Mouse (Mus musculus): Measurements from ENCODE around the gene Rgcc. TPM values are rescaled to one million over a fixed set of nuclear protein-coding genes. Genes with fewer than 3 reads are reported as not detected.

Gene Rgcc
- polyA plus RNA-seq, 1 experiment from 2014 or later, result 65.4 TPM

DNA sequence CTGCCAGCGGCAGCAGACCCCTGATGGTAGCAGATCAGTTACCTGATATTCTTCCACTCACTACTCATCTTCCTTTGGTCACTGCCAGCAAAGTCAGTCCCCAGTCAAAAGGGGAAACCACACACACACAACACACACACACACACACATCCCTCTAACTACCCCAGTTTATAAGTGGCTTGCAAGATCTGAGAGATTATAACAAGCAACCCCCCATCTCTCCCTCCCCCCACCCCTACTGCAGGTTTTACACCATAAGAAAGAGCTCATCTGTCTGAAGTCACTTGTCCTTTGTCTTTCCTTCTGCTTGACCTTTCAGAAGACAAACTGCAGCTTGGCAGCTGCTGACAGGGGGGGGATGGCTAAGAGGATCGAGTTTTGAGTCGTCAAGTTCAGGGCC lies 26.0 kb downstream of the Rgcc start:
- Histone ChIP-seq H3K4me3 (no peak overlapping the region), H3K27ac (no peak overlapping the region), H3K9ac (no peak overlapping the region), H3K27me3 (no peaks in the 10 kb centered on the region), H3K4me1 (0 out of 2 replicates have a peak, but pooled peaks cover 5% of the 10 kb centered on the region), H3K4me2 (no peak overlapping the region), H3K9me3 (no peaks in the 10 kb centered on the region), H3K36me3 (no peaks in the 10 kb centered on the region)
- 48% methylated on average over 3 of the region's 3 CpGs for WGBS
- no peak for ATAC-seq (ENCODE audit: insufficient number of reproducible peaks, low FRiP score, low TSS enrichment, low read depth)

DNA sequence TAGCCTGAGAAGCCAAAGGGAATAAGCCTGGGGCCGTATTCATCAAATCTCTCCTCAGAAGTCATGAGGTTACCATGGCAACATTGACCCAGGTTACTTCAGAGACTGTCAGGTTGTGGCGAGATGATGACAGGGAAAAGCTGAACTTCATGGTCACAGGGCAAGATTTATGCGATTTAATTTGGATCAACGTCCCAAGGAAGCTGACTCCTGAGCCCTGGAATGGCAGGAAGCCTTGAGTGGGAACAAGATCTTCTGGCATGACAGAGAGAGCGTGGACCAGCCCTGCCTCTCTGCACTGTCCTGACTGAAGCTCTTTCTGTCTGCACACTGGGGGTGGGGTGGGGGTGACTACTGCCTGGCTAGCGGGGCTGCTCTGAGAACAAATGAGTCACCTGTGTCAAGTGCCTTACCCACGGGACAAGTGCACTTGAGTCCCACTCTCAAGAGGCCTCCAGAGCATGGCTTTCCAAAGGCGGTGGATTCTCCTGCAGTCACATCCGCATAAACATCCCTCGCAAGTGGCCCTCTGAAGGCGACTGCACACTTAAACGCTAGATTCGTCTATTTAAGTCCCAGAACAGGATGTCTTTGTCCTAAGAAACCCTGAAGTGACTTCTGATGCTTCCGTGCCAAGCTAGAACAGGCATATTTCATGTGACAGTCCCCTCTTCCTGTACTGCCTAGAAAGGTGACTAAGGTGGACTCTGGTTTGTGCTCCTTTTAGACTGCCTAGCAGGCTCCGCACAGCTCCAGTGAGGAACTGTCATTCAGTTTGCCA lies 27.6 kb downstream of the Rgcc start:
- Histone ChIP-seq H3K4me1 (no peaks in the 10 kb centered on the region), H3K9ac (no peak overlapping the region), H3K9me3 (no peaks in the 10 kb centered on the region), H3K36me3 (no peaks in the 10 kb centered on the region), H3K27ac (no peak overlapping the region), H3K4me3 (no peak overlapping the region), H3K4me2 (no peak overlapping the region), H3K27me3 (no peaks in the 10 kb centered on the region)
- WGBS, result 65% methylated on average over 15 of the region's 15 CpGs
- no peak for ATAC-seq (ENCODE audit: insufficient number of reproducible peaks, low FRiP score, low TSS enrichment, low read depth)

DNA sequence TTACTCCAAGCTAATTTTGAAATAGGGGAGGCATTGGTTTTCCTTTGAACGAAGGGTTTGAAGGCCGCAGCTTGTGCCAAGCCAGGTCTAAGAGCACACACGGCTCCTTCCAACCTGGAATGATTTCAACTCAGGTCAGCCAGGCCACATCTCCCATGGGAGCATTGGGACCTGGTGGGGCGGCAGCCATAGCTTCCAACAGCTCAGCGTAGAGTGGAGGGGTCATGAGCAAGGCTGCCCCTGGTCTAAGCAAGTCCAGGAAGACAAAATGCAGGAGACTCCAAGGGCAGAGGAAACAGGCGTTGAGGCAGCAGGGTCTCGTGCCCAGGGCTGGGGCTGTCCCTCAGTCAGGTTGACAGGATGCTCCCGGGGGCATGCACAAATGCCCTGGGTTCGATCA lies 28.5 kb downstream of the Rgcc start:
- WGBS, result 72% methylated on average over 9 of the region's 9 CpGs
- Histone ChIP-seq H3K4me3 (no peak overlapping the region), H3K27me3 (no peaks in the 10 kb centered on the region), H3K27ac (no peak overlapping the region), H3K9me3 (no peaks in the 10 kb centered on the region), H3K9ac (no peak overlapping the region), H3K4me1 (no peaks in the 10 kb centered on the region), H3K36me3 (no peaks in the 10 kb centered on the region), H3K4me2 (no peak overlapping the region)
- no peak for ATAC-seq (ENCODE audit: insufficient number of reproducible peaks, low FRiP score, low TSS enrichment, low read depth)

DNA sequence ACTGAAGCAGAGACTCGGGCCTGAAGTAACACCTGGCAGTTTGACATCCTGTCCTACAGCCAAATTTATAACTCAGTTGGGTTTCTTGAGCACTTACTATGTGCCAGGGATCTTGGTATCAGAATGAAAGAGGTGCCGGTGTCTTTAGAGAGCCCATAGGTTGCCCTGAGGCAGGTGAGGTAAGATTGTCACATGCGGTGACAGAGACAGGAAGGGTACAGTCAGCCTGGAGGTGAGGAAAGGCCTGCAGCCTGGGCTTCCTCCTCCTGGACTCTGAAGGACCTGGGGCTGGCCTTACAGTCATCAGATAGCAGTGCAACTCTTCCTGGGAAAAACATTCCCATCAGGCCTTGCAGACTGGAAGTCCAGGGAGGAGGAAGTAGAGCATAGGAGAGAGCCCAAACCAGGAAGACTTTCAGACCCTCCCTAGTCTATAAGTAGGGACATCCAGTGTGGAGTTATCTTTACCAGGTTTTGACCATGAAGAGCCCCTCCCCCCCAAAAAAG lies 29.2 kb downstream of the Rgcc start:
- Histone ChIP-seq H3K9me3 (no peaks in the 10 kb centered on the region), H3K4me2 (no peak overlapping the region), H3K4me3 (no peak overlapping the region), H3K9ac (no peak overlapping the region), H3K4me1 (no peaks in the 10 kb centered on the region), H3K27me3 (no peaks in the 10 kb centered on the region), H3K36me3 (no peaks in the 10 kb centered on the region), H3K27ac (no peak overlapping the region)
- no peak for ATAC-seq (ENCODE audit: insufficient number of reproducible peaks, low FRiP score, low TSS enrichment, low read depth)
- 88% methylated on average over 3 of the region's 3 CpGs for WGBS

DNA sequence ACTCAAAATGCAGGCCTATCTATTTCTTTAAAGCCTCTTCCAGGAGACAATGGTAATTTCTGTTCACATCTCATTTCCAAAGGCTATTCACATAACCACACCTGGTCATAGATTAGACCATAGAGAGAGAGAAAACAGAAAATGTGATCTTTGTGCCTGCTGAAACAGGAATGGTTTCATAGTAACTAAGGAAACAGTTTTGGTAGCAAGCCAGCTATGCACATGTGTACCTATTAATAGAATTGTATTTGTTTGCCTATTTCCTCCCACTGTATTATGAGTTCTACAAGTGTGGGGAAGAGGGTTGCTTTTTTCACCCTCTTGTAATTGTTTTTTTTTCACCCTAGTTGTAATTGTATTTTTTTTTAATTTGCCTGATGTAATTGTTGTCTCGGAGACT lies 31.9 kb downstream of the Rgcc start:
- no peak for ATAC-seq (ENCODE audit: insufficient number of reproducible peaks, low FRiP score, low TSS enrichment, low read depth)

DNA sequence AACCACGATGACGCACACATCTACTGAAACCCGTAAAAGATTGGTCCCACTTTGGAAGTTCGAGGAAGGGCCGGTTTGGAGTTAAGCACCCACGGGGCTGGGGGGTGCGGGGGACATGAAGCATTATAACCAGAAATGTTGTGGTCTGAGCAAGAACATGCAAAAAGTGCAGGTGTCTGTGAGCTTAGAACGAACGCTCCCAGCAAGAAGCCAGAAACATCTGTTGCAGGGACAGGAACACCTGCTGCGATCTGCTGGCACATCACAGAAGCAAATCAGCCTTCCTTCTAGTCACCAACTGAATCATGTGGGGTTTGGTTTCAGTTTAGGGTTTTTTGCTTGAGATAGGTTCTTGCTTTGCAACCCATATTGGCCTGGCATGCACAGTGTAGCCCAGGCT lies 33.6 kb downstream of the Rgcc start:
- no peak for ATAC-seq (ENCODE audit: insufficient number of reproducible peaks, low FRiP score, low TSS enrichment, low read depth)
- H3K4me1 ChIP-seq, result no peaks in the 10 kb centered on the region; the same call in 1 of the 2 replicates
- no peaks in the 10 kb centered on the region for H3K36me3 ChIP-seq
- no peak overlapping the region for H3K4me3 ChIP-seq
- H3K9ac ChIP-seq, result no peak overlapping the region
- H3K4me2 ChIP-seq, result no peak overlapping the region
- no peak overlapping the region for H3K27ac ChIP-seq
- no peaks in the 10 kb centered on the region for H3K9me3 ChIP-seq
- H3K27me3 ChIP-seq, result no peaks in the 10 kb centered on the region
- WGBS, result 72% methylated on average over 10 of the region's 10 CpGs

More for the DNA sequence above, 31.9 kb downstream of the Rgcc start:
- no peak overlapping the region; the same call in 1 of the 2 replicates for H3K27ac ChIP-seq
- WGBS, result 60% methylated on average over 1 of the region's 1 CpGs
- no peaks in the 10 kb centered on the region for H3K9me3 ChIP-seq
- no peaks in the 10 kb centered on the region for H3K4me1 ChIP-seq
- no peak overlapping the region for H3K9ac ChIP-seq
- no peaks in the 10 kb centered on the region for H3K27me3 ChIP-seq
- H3K4me3 ChIP-seq, result no peak overlapping the region
- no peaks in the 10 kb centered on the region for H3K36me3 ChIP-seq
- no peak overlapping the region for H3K4me2 ChIP-seq

DNA sequence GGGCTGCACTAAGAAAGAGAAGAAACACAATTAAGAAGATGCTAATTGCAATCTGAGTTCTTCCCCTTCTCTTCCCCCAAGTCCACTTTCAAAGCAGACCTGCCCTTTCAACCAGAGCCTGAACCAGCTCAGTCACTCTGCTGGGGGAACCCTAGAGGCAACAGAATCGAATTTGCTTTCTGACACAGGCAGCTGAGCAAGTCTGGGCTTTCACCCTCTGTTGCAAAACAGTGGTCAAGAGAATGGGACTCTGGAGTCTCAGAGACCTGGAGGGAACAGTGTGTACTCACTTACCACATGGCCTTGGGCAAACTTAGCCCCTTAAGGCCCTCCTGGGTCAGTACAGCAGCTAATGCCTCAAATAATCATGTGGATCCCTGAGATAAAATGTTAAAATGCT lies 34.1 kb downstream of the Rgcc start:
- ATAC-seq (ENCODE audit: insufficient number of reproducible peaks, low FRiP score, low TSS enrichment, low read depth), result no peak
- H3K9me3 ChIP-seq, result no peaks in the 10 kb centered on the region
- 64% methylated on average over 1 of the region's 1 CpGs for WGBS
- H3K4me1 ChIP-seq, result no peaks in the 10 kb centered on the region; the same call in 1 of the 2 replicates
- no peak overlapping the region for H3K27ac ChIP-seq
- no peaks in the 10 kb centered on the region for H3K27me3 ChIP-seq
- no peak overlapping the region for H3K9ac ChIP-seq
- H3K36me3 ChIP-seq, result no peaks in the 10 kb centered on the region
- H3K4me2 ChIP-seq, result no peak overlapping the region
- no peak overlapping the region for H3K4me3 ChIP-seq

DNA sequence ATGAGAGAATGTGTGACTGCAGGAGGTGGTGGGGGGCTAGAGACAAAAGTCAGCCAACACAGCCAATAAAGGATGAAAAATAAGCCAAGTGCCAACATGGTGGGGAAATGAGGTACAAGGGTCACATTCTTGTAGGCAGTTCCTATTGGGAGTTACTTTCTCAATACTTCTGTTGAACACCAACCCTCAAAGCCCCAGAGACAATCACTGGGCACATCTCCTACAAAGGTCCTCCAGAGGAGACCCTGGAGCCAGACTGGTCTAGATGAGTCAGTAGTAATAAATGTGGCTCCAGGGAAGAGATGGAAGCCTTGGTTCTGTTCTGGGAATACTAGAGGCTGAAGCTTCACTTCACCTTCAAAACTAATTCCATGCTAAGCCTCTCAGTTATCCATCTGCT lies 35.0 kb downstream of the Rgcc start:
- ATAC-seq (ENCODE audit: insufficient number of reproducible peaks, low FRiP score, low TSS enrichment, low read depth), result no peak
- Histone ChIP-seq H3K9me3 (no peaks in the 10 kb centered on the region), H3K4me2 (no peak overlapping the region), H3K9ac (no peak overlapping the region), H3K36me3 (no peaks in the 10 kb centered on the region), H3K27ac (no peak overlapping the region), H3K4me1 (no peaks in the 10 kb centered on the region; the same call in 1 of the 2 replicates), H3K27me3 (no peaks in the 10 kb centered on the region), H3K4me3 (no peak overlapping the region)

DNA sequence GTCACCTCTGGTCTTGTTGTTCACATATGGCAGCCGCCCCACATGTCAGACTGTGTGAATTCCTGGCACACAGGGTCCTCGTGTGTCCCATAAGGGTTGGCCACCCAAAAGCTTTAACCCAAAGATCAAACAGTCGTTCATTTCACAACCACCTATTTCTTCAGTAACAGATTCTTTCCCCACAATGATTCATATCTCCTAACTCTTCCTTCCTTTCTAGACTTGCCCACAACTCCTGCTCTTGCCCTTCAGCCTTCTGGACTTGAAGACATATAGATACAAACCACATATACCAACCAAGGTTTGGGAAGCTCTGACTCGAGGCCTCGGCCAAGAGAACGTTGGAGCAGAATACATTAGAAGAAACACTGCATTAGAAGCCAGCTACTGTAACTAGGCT lies 35.7 kb downstream of the Rgcc start:
- Histone ChIP-seq H3K27me3 (no peaks in the 10 kb centered on the region), H3K4me3 (no peak overlapping the region), H3K9ac (no peak overlapping the region), H3K4me1 (no peaks in the 10 kb centered on the region; the same call in 1 of the 2 replicates), H3K36me3 (no peaks in the 10 kb centered on the region), H3K4me2 (no peak overlapping the region), H3K27ac (no peak overlapping the region), H3K9me3 (no peaks in the 10 kb centered on the region)
- no peak for ATAC-seq (ENCODE audit: insufficient number of reproducible peaks, low FRiP score, low TSS enrichment, low read depth)
- WGBS, result 85% methylated on average over 6 of the region's 6 CpGs

DNA sequence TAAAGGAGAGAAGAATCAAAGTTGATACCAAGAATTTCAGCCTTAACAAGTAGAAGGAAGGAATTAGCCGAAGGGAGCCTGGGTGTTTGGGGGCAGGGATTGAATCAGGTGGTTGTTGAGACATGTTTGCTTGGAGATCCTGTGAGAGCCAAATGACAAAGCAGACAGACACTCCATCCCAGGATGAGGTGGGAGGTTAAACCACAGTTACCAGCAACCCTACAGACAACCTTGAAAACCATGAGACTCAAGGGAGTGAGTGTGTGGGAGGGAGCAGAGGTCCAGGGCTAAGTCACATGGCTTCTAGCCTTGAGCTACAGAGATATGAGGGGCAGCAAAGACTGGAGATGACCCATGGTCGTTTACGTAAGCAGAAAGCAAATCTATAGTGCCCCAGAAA lies 38.1 kb downstream of the Rgcc start:
- no peak overlapping the region for H3K27ac ChIP-seq
- ATAC-seq (ENCODE audit: insufficient number of reproducible peaks, low FRiP score, low TSS enrichment, low read depth), result no peak
- no peaks in the 10 kb centered on the region; the same call in 1 of the 2 replicates for H3K4me1 ChIP-seq
- H3K9ac ChIP-seq, result no peak overlapping the region
- WGBS, result 75% methylated on average over 3 of the region's 3 CpGs
- no peak overlapping the region for H3K4me2 ChIP-seq
- no peaks in the 10 kb centered on the region for H3K27me3 ChIP-seq
- H3K9me3 ChIP-seq, result no peaks in the 10 kb centered on the region
- H3K36me3 ChIP-seq, result no peaks in the 10 kb centered on the region
- no peak overlapping the region for H3K4me3 ChIP-seq

DNA sequence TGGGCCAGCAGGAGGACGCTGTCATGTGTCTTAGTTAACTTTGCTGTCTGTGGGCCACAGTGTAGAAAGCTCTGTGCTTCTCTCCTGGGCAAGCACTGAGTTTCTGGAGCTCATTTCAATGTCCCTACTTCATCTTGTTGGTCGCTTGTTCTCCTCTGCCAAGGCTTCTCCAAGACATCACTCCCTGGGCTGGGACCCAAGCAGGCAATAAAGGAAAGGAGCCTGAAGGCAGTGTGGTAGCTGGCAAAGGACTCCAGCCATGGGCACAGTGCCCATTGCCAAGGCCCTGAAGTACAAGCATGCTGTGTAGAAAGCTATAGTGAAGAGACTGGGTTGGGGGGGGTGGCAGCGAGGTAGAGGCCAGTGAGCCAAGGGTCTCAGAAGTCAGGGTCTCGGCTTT lies 38.8 kb downstream of the Rgcc start:
- Histone ChIP-seq H3K27ac (no peak overlapping the region), H3K4me2 (no peak overlapping the region), H3K9me3 (no peaks in the 10 kb centered on the region), H3K4me1 (no peaks in the 10 kb centered on the region; the same call in 1 of the 2 replicates), H3K9ac (no peak overlapping the region), H3K27me3 (no peaks in the 10 kb centered on the region), H3K4me3 (no peak overlapping the region), H3K36me3 (no peaks in the 10 kb centered on the region)
- ATAC-seq (ENCODE audit: insufficient number of reproducible peaks, low FRiP score, low TSS enrichment, low read depth), result no peak
- 83% methylated on average over 4 of the region's 4 CpGs for WGBS

DNA sequence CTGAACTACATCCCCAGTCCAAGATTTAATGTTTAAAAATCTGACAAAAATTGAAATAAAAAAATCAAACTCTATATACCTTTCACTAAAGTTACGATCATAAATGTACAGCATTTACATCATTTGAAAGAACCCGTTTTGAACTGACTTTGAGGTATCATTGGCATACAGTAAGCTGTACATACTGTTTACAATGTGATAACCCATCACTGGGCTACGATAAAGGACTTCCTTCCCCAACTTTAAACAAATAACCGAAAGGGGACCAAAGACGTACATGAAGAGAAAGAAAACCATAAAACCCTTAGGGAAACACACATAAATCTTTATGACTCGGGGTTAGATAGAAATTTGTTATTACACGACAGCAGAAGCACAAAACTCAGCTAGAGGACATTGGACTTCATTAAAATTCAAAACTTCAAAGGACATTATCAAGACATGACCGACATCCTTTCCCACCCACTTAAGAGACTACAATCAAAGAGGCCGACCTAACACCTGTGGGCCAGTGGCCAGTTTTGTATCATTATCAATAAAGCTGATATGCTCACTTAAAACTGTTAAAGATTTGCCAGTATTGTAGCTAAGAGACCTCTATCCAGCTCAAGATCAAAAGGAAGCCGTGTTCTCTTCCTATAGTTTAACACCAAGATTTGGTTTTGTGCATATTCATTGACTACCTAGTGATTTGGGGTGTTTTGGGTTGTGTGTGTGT lies 42.2 kb downstream of the Rgcc start:
- Histone ChIP-seq H3K36me3 (no peaks in the 10 kb centered on the region), H3K4me1 (no peaks in the 10 kb centered on the region; the same call in 1 of the 2 replicates), H3K27me3 (no peaks in the 10 kb centered on the region), H3K4me3 (no peak overlapping the region), H3K27ac (no peak overlapping the region), H3K9me3 (no peaks in the 10 kb centered on the region), H3K9ac (no peak overlapping the region), H3K4me2 (no peak overlapping the region)
- no peak for ATAC-seq (ENCODE audit: insufficient number of reproducible peaks, low FRiP score, low TSS enrichment, low read depth)
- 64% methylated on average over 10 of the region's 10 CpGs for WGBS

All from limb, embryonic 15.5 days (tissue).